Mouse (Mus musculus) thymus, postnatal 25 days (tissue): ENCODE results near the gene Gse1.
A peak's percentile ranks its signal among the peaks of the same experiment; 100 is the strongest.

Experiments
- DNase-seq: peaks from one replicate; pipeline ENCODE4 v3.0.0; 2022

Gene Gse1

GRCm38 (mm10) chr8:120528332-120528731 lies 300.1 kb downstream of the Gse1 start:
- DNase-seq: peak; percentile 75

- DNase-seq: no peak
Measured at GRCm38 (mm10) chr8:120529226-120529625, 301.0 kb downstream of the Gse1 start.

GRCm38 (mm10) chr8:120530954-120531656 lies 302.8 kb downstream of the Gse1 start:
- DNase-seq: no peak

- no peak for DNase-seq
Measured at GRCm38 (mm10) chr8:120531775-120532516, 303.7 kb downstream of the Gse1 start.

- peak; percentile 79 for DNase-seq
Measured at GRCm38 (mm10) chr8:120532517-120533215, 304.4 kb downstream of the Gse1 start.

GRCm38 (mm10) chr8:120533380-120533779 lies 305.1 kb downstream of the Gse1 start:
- no peak for DNase-seq

- DNase-seq: no peak
Measured at GRCm38 (mm10) chr8:120534080-120534479, 305.8 kb downstream of the Gse1 start.

- peak; percentile 89 for DNase-seq
Measured at GRCm38 (mm10) chr8:120534504-120535368, 306.5 kb downstream of the Gse1 start.

- peak; percentile 65 for DNase-seq
Measured at GRCm38 (mm10) chr8:120535452-120536305, 307.4 kb downstream of the Gse1 start.

- DNase-seq: peak; percentile 58
Measured at GRCm38 (mm10) chr8:120536306-120537206, 308.3 kb downstream of the Gse1 start.

- peak; percentile 92 for DNase-seq
Measured at GRCm38 (mm10) chr8:120537207-120537817, 309.1 kb downstream of the Gse1 start.

GRCm38 (mm10) chr8:120537818-120538396 lies 309.7 kb downstream of the Gse1 start:
- DNase-seq: peak; percentile 74

- DNase-seq: peak; percentile 92
Measured at GRCm38 (mm10) chr8:120538397-120539240, 310.4 kb downstream of the Gse1 start.

GRCm38 (mm10) chr8:120539381-120539774 lies 311.1 kb downstream of the Gse1 start:
- DNase-seq: peak; percentile 67

- DNase-seq: peak; percentile 58
Measured at GRCm38 (mm10) chr8:120539775-120540625, 311.7 kb downstream of the Gse1 start.

GRCm38 (mm10) chr8:120542995-120543394 lies 314.7 kb downstream of the Gse1 start:
- peak; percentile 57 for DNase-seq

- DNase-seq: peak; percentile 80
Measured at GRCm38 (mm10) chr8:120543416-120544055, 315.3 kb downstream of the Gse1 start.
